Mouse (Mus musculus): ENCODE results near the gene Cpne5.

GRCm38 (mm10) chr17:29120666-29121065 lies 117.3 kb downstream of the Cpne5 start:
- TF ChIP-seq CTCF (IDR thresholded peaks at IDR 0.05; ENCODE audit: low read depth, low read length) (no peak), POLR2A (IDR thresholded peaks at IDR 0.05; ENCODE audit: extremely low read depth, insufficient read depth, low read length) (no peak)

Measured in liver, adult 2 months (tissue).